Mouse (Mus musculus) left cerebral cortex, adult 2 months (tissue): ENCODE data around the gene Tbxa2r. TPM values are rescaled to one million over a fixed set of nuclear protein-coding genes. Genes with fewer than 3 reads are reported as not detected.

Experiments used
- DNase-seq, 2 experiments: peaks; one replicate each; pipeline ENCODE4 v3.0.0; 2021 to 2022; ENCODE audit warnings: low spot score in 2 of 2, mixed read lengths in 1 of 2; ENCODE audit errors: extremely low spot score in 1 of 2
- H3K27ac ChIP-seq: fragments of 200-600 bp; 2 replicates; pipeline ENCODE4 v1.8.1; 2022
- H3K4me3 ChIP-seq: fragments of 200-600 bp; 2 replicates; pipeline ENCODE4 v1.8.1; 2022
- CTCF ChIP-seq: fragments of 200-600 bp; IDR thresholded peaks from 2 replicates; pipeline ENCODE4 v1.8.1; 2022; ENCODE audit warnings: antibody characterized with exemption, mild to moderate bottlenecking, moderate library complexity
- intact Hi-C: fragments of 180-260 bp; cut with DNase I; formaldehyde crosslinking; loops from one replicate; pipeline ENCODE4 v1.15.1; 2025
- long read RNA-seq, 2 experiments: library from polyadenylated mRNA; stranded (forward); transcript quantifications; one replicate each; pipeline ENCODE4 v2.0.0; 2021; ENCODE audit warnings: borderline mapping rate in 2 of 2
- total RNA-seq, 2 experiments: library from RNA; stranded (reverse); gene quantifications; 2 replicates each; pipeline ENCODE4 v1.2.3; 2021

The Tbxa2r gene
- total RNA-seq, result under 1 TPM; 0.70 to 0.82 TPM
- long read RNA-seq, experiment 1, partial matches to known transcripts, result 0 of 1 reads
- long read RNA-seq, experiment 1, other reads (novel, unspliced or antisense), result 0 of 1 reads
- long read RNA-seq, experiment 2, partial matches to known transcripts, result 3 of 4 reads
- long read RNA-seq, experiment 2, other reads (novel, unspliced or antisense), result 0 of 4 reads

DNA sequence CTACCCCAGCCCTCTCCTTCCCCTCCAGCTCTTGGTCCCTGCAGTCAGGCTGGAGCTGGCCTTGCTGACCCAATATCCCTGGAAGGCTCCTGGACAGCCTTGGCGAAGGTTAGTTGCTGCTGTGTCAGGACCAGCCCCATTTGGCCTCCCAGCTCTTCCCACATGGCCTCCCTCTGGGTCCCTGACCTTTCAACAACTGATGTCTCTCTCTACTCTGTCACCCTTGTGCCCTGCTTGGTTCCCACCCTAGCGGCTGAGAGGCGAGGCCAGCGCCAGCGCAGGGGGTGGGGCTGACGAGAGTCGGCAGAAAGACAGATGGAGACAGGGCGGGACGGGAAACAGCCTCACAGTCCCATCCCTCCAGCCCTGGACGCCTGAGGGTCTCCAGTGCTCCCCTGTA lies at the start of gene Tbxa2r:
TSS of gene Tbxa2r (plus strand) at position 346 of the 400 bp plus-strand sequence.
- intact Hi-C loops, result no loop called here
- TF ChIP-seq CTCF, result no peak
- peak within 1 kb of the TSS; percentile 38 for H3K27ac ChIP-seq
- H3K4me3 ChIP-seq, result no peak within 1 kb of the TSS
- no peak for DNase-seq

DNA sequence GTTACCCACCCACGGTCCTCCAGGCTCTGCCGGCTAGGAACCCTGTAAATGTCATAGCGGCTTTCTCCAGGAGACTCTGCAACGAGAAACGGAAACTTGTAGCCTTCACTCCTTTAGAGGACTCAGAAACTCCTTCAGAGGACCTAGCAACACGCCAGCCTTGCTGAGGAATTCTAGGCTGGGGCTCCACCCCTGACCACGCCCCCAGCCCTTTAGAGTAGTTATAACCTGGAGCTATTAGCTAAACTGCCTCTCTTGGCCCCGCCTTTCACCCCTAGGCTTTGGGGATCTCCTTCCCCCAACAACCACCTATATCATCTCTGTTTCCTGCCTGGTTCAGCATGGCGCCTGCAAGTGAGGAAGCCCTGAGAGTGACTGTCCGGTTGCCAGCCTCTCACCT lies 49.0 kb upstream of the Tbxa2r start:
- H3K27ac ChIP-seq, result no peak overlapping the region
- H3K4me3 ChIP-seq, result no peak overlapping the region
- intact Hi-C loops, result no loop called here
- no peak for TF ChIP-seq CTCF
- DNase-seq, result no peak

DNA sequence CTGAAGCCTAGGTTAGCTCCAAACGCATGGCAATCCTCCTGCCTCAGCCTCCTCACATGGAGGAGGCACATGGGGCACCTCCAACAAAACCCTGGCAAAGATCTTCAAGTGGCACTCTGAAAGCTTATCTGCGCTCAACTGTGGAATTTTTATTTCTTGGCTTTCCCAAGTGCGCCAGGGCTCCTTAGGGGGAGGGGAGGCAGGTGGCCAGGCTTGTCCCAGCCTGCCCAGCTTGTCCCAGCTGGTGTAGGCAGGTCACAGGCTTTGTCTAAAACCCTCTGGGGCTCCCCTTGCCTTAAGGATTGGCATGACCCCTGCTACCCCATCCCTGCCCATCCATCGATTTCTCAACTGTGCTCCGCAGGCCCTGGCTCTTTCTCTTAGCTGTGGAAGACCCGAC lies 44.3 kb upstream of the Tbxa2r start:
- no peak for TF ChIP-seq CTCF
- intact Hi-C loops, result no loop called here
- no peak overlapping the region for H3K27ac ChIP-seq
- no peak for DNase-seq
- H3K4me3 ChIP-seq, result no peak overlapping the region

DNA sequence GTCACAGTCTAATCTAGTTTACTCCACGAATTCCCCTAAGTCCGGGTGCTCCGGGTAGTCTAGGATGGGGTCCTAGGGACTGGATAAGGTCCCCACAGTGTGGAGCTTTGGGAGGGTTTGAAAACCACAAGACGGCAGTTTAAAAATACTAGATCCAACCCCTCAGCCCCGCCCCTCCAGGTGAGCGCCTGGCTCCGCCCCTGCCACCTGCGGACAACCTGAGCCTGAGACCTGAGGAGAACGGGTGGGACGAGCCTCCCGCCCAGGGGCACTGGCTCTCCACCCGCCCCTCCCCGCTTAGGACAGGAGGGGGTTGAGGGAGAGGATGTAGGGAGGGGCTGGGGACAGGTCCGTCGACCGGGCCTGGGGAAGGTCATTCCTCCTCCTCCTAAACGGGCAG lies 43.8 kb upstream of the Tbxa2r start:
- DNase-seq, result no peak
- intact Hi-C loops, result loop anchor here (5.0 kb wide), 2 partner anchors 58 to 87 kb away; partner anchors contain the start of gene Gipc3
- no peak for TF ChIP-seq CTCF
- no peak overlapping the region for H3K27ac ChIP-seq
- no peak overlapping the region for H3K4me3 ChIP-seq

DNA sequence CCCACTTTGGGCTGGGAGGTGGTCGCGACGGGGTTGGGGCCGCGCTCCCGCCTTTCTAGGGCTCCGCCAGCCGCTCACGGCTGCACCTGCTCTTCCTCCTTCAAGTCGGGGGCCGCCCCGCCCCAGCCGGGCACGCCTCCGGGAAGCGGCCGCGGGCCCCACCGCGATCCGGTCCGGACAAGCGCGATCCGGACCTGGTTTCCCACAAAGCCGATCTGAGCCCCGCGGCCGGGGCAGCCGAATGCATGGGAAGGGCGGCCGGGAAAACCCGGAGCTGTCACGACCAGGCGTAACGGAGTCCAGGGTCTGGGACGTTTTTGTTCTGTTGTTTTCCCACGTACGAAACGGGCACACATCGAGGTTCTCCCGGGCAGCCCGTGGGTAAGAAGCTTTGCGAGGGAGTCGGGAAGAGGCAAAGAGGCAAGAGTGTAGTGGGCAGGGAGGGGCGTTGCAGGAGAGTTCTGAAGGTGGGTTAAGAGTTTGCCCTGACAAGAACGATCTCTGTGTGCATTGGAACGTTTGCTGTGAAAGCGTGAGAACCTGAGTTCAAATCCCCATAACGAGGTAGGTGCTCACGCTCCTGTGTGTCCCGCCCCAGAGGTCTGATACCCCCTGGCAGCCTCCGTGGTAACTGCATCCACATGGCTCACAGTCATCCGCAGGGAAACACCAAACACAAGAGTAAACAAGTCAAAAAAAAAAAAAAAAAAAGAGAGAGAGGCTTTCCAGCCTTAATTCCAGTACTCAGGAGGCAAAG lies 42.7 kb upstream of the Tbxa2r start:
- intact Hi-C loops, result loop anchor here (5.0 kb wide), 2 partner anchors 56 to 89 kb away; partner anchors contain the start of gene Gipc3
- DNase-seq, result peak; percentile 80 to 88
- Histone ChIP-seq H3K27ac (no peak overlapping the region), H3K4me3 (peak overlapping the region; percentile 27)
- TF ChIP-seq CTCF, result no peak; the same call in 1 of the 2 replicates

DNA sequence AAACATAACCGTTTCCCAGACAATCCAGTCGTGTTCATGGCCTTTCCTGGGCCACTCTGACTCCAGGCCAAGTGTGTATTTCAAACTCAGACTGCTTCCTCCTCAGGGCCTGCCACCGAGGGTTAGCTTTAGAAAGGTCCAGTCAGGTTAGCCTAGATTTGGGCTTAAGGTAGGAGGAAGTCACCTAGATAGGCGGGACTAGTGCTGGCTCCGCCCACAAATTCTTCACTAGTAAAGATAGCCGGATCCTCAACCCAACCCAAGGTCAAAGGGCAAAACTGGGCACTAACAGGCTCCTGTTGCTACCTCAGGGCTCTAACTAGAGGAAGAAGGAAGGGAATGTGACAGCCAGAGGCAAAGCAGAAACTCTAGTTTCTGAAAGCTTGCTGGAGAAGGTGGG lies 41.9 kb upstream of the Tbxa2r start:
- TF ChIP-seq CTCF, result no peak
- Histone ChIP-seq H3K27ac (no peak overlapping the region), H3K4me3 (no peak overlapping the region)
- no peak for DNase-seq
- intact Hi-C loops, result loop anchor here (5.0 kb wide), 2 partner anchors 56 to 89 kb away; partner anchors contain the start of gene Gipc3

DNA sequence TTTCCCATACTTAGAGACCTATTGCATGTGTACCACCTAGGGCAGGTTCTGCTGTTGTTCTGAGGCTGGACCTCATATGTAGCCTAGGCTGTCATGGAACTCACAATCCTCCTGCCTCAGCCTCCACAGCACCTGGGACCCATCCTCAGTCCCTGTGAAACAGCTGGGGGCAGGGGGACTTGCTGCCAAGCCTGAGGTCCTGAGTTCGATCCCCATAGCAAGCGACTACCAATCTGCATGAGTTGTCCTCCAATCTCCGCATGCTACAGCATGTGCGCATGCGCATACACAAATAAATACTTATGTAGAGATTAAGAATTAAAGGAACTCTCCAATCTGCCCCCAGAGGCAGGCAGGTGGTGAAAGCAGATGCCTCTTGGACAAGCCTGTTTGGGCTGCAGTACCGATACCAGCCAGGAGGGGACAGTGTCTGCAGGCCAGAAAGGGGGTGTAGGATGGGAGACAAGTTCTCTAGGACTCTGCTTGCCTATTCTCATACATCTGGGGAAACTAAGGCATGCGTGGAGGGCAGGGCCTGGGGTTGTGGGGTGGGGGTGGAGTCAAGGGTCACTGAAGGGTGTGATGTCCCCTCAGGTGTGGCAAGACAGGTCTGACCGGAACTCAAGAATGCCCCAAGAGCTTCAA lies 40.9 kb upstream of the Tbxa2r start:
- H3K27ac ChIP-seq, result no peak overlapping the region
- no peak for DNase-seq
- TF ChIP-seq CTCF, result peak; percentile 86
- H3K4me3 ChIP-seq, result no peak overlapping the region
- intact Hi-C loops, result loop anchor here (2.0 to 5.0 kb wide), 5 partner anchors 31 to 163 kb away; partner anchors contain the start of genes Gipc3 and Hmg20b

DNA sequence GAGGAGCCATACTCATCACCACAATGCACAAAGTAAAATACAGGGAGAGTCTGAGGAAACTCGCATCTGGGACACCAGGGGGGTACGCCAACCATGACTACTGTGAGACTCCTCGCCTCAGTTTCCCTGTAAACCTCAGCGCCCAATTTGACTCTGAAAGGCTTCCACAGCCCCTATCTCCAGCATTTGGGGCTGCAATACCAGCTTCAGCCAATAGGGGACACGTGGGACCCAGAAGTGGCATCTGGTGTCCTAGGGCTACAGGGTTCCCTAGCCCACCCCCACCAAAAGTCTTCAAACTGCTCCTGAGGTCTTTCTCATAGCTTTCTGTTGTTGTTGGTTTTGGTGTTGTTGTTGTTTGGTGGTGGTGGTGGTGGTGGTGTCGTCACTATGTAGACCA lies 39.9 kb upstream of the Tbxa2r start:
- H3K27ac ChIP-seq, result no peak overlapping the region
- intact Hi-C loops, result loop anchor here (2.0 to 5.0 kb wide), 5 partner anchors 30 to 162 kb away; partner anchors contain the start of genes Gipc3 and Hmg20b
- DNase-seq, result no peak
- peak; percentile 74 for TF ChIP-seq CTCF
- no peak overlapping the region for H3K4me3 ChIP-seq

DNA sequence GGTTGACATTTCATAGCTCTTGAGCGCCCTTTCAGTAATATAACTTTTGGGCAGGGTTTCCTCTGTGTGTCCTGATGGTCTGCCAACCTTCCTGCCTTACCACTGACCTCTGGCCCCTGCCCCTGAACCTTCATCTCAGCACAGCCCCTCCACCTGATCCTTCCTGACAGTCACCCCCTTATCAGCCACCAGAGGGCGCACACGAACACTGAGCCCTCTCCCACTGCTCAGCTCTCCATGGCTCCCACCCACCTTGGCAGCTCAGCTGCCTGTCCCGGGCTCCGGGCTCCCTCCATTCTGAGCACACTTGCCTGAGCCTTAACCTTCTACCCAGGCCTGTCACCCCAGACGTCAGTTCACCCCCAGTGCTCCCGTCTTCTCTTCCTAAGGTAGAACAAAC lies 39.3 kb upstream of the Tbxa2r start:
- TF ChIP-seq CTCF, result peak; percentile 91
- intact Hi-C loops, result loop anchor here (1.0 to 5.0 kb wide), 6 partner anchors 16 to 162 kb away; partner anchors contain the start of genes Gipc3 and Hmg20b
- Histone ChIP-seq H3K27ac (no peak overlapping the region), H3K4me3 (no peak overlapping the region)
- peak; percentile 59 to 66 for DNase-seq

DNA sequence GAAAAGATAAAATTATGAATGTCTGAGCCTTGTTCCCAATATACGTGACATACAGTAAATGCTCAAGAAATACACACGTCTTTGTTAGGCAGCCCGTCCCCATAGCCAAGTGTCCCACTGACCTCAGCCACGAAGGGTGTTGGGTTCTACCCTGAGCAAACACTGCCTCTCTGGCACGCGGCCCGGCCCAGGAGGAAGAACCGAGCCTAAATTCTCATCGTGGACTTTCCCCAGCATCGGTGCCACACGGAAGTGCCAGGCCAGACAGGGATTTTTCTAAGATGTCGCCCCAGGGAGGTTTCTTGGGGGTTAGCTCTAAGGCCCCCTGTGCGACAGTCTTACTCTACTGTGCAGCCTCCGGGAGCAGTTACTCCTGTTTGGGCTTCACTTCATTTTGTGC lies 38.7 kb upstream of the Tbxa2r start:
- no peak for TF ChIP-seq CTCF
- no peak overlapping the region for H3K4me3 ChIP-seq
- no peak overlapping the region for H3K27ac ChIP-seq
- DNase-seq, result no peak
- intact Hi-C loops, result loop anchor here (1.0 to 5.0 kb wide), 6 partner anchors 15 to 161 kb away; partner anchors contain the start of genes Gipc3 and Hmg20b

DNA sequence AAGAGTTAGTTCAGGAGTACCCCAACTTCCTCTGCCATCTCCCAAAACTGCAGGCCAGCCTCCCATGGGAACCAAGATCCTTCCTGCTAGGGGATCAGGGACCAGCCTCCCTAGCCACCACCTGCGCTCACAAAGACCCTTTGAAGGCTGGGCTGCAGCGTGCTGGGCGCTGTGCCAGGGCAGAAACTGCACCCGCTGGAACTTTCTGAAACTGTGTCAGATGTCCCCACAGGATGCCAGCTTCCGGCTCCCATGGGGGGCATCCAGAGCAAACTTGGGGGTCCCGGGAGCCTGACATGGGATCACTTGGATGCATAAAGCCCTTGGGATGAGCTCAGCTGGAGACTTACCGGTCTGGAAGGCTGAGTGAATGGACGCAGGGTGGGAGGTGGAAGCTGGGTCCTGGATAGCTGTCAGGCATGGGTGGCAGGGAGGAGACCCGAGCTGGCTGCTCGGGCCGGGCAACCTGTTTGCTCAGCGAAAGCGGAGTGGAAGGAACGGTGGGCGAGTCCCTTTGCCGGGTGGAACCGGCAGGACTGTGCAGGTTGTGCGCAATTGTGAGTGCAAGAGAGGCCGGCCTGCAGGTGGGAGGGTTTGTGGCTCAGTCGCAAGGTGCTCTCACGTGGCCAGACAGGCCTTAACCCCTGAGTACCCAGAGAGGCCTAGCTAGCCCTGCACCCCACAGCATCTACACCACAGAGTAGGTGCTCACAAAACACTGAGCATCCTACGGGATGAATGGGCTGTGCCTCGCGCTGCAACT lies 37.7 kb upstream of the Tbxa2r start:
- H3K4me3 ChIP-seq, result no peak overlapping the region
- no peak for TF ChIP-seq CTCF
- H3K27ac ChIP-seq, result no peak overlapping the region
- intact Hi-C loops, result no loop called here
- no peak for DNase-seq
